Mouse (Mus musculus) B cell, adult 2 months (primary cell): Measurements from ENCODE around the gene 4930451I11Rik.

ENCODE experiments used
- DNase-seq, 2 experiments: peaks; one replicate each; pipeline ENCODE4 v3.0.0; 2022

The 4930451I11Rik gene

GRCm38 (mm10) chr7:126799050-126799467 lies 32.4 kb downstream of the 4930451I11Rik start:
- DNase-seq, result peak; percentile 92 to 94

- DNase-seq, result peak in 1 of 2 experiments; percentile 72
Measured at GRCm38 (mm10) chr7:126798127-126799049, 33.1 kb downstream of the 4930451I11Rik start.

- no peak for DNase-seq
Measured at GRCm38 (mm10) chr7:126797411-126798126, 33.9 kb downstream of the 4930451I11Rik start, which contains the start of gene Fam57b. Gene Fam57b, plus strand, starts transcription at chr7:126797668.

GRCm38 (mm10) chr7:126796350-126796932 lies 35.0 kb downstream of the 4930451I11Rik start:
- peak; percentile 62 to 66 for DNase-seq

GRCm38 (mm10) chr7:126795387-126796317 lies 35.8 kb downstream of the 4930451I11Rik start:
- DNase-seq, result no peak

- DNase-seq, result no peak
Measured at GRCm38 (mm10) chr7:126794271-126794605, 37.2 kb downstream of the 4930451I11Rik start.

GRCm38 (mm10) chr7:126793456-126794270 lies 37.8 kb downstream of the 4930451I11Rik start:
- DNase-seq, result no peak

- DNase-seq, result no peak
Measured at GRCm38 (mm10) chr7:126792721-126793443, 38.6 kb downstream of the 4930451I11Rik start.

- DNase-seq, result peak; percentile 97
Measured at GRCm38 (mm10) chr7:126791851-126792720, 39.4 kb downstream of the 4930451I11Rik start, which contains the start of gene Ppp4c. Gene Ppp4c, minus strand, starts transcription at chr7:126792496.

- DNase-seq, result no peak
Measured at GRCm38 (mm10) chr7:126789141-126789540, 42.3 kb downstream of the 4930451I11Rik start.

GRCm38 (mm10) chr7:126786142-126786541 lies 45.3 kb downstream of the 4930451I11Rik start:
- no peak for DNase-seq

- no peak for DNase-seq
Measured at GRCm38 (mm10) chr7:126785056-126785455, 46.4 kb downstream of the 4930451I11Rik start.

- DNase-seq, result no peak
Measured at GRCm38 (mm10) chr7:126784469-126784868, 47.0 kb downstream of the 4930451I11Rik start.

GRCm38 (mm10) chr7:126782693-126783092 lies 48.7 kb downstream of the 4930451I11Rik start:
- no peak for DNase-seq

- DNase-seq, result no peak
Measured at GRCm38 (mm10) chr7:126781661-126782370, 49.6 kb downstream of the 4930451I11Rik start.

GRCm38 (mm10) chr7:126780971-126781635 lies 50.3 kb downstream of the 4930451I11Rik start, which contains the start of gene Tbx6:
Gene Tbx6, plus strand, starts transcription at chr7:126781483.
- no peak for DNase-seq
